Mouse (Mus musculus): ENCODE data around the gene Fam205c.
"Not testable (repeated sequence)": the region's sequence is repeated elsewhere in the genome, so short reads cannot be mapped to it uniquely, and the experiment has no call there.

The Fam205c gene

DNA sequence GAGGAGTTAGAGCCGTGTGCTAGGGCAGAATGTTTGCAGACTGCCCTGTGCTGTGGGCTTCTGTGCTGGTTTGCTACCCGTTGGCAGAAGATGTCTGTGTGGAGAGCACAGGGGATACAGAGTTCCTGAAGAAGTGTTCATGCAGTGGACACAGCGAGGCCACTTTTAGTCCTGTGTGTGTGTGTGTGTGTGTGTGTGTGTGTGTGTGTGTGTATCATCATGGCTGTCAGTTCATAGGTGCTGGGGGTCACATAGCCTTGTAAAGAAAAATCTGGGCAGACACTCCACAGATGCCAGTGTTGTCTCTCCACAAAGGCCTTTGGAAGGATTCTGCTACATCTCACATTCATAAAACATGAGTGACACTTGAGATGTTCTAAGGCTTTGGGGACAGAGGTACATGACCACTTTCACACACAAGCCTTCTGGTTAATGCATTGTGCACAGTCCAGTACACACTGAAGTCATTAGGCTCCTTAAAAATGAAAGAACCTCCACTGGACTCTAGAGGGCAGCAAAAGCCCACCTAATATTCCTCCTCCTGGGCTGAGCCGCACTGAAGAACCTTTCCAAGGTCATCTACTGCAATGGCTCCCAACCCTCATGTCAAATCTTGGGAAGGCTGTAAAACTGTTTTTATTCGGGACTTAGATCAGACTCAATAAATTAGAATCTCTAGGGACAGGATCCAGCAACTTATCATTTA lies 2.7 kb upstream of the Fam205c start:
- DNase-seq (ENCODE audit: low spot score), result peak; percentile 41

DNA sequence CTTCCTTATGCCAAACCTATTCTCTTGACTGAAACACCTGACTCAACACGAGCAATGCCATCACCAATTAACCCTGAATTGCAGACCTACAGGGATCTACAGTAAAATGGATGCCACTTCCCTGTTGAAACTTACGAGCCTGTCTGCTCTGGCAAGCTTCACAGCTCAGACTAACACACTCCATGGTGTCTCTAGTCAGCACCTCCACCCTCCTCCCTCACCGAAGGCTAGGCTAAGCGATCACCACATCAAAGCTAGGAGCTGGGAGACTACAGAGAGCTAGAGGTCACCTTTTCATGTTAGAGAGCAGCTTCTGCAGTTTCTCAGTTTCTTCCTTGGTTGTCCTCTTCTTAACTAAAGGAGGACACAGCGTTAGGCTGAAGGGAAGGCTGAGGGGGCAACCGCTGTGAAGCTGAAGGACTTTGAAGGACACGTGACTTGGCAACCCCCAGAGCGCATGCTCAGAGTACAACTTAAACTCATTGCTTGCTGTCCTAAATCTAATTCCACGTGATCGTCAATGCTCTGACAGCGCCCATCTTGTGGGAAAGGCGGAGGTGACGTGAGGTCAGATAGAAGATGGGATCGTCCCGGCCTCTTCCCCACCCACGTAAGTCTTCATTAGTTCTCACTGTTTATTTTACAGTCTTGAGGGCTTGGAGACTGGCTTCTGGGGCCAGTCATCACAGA lies 1.1 kb downstream of the Fam205c start:
- no peak for DNase-seq (ENCODE audit: low spot score)

DNA sequence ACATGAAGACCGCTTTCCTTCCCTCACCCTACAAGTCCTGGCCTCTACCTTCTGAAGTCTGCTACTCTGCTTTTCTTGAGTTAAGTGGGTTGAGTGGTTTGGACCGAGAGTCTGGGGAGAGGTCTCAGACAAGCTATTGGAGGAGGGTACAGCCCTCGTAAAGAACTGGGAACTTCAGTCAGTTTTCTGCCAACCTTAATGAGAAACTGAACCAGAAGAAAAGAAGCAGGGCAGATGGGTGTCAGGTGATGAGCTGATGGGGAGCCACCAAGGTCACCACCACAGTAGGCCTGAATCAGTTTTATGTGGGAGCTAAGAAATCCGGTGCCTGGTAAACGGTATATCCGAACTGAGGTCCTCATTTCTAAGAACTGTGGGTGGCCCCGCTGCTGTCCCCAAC lies 1.9 kb downstream of the Fam205c start:
- no peak for DNase-seq (ENCODE audit: low spot score)

DNA sequence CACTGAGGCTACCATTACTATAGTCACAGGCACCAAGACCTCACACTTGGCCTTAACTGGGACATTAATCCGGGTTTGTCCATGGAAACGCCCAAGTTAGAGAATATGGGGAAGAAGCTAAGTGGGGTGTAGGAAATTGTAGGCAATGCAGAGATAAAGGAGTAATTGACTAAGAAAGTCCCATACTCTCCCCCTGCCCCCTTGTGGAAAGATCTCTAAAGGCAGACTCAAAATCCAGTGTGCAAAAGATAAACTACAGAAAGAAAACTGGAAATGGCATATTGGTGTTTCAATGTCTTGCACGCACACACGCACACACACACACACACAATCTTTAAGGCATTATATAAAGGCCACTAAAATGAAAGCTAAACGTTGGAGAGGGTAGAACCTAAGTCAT lies 3.3 kb downstream of the Fam205c start:
- DNase-seq (ENCODE audit: low spot score), result no peak

DNA sequence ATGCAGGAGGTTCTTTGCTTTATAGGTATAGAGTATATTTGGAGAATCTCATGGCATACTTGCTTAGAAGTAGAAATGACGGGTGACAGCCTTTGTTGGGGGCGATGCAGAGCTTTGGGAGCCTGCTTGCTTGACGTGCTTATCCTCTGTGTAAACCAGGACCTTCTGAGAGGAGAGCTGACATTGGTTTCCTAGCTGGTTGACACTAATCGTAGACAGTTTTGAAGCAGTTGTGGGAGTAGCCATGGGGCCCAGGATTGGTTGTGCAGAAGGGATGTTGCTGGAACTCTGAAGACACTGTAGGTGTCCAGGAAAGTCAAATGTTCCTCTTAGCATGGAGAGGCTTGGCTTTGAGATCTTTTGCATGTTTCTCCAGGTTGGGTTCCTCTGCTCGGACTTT lies 5.8 kb downstream of the Fam205c start:
- no peak for DNase-seq (ENCODE audit: low spot score)

DNA sequence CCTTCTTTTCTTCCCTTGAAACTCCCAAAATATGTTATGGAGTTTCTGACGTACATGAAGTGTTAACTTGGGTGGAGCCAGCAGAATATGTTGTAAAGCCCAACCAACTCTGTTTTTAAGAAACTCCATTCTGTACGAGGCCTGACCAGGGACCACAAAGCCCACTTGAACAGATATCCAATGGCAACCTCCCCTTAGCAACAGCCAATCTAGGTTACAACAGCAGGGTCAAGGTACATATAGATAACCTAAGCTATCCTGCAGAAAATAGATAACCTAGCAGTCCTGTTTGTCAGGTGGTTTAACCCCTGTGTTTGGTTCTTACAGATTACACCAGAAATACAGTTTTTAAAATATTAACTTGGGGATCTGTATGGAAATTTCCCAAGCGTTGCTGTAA lies 6.6 kb downstream of the Fam205c start:
- no peak for DNase-seq (ENCODE audit: low spot score)

DNA sequence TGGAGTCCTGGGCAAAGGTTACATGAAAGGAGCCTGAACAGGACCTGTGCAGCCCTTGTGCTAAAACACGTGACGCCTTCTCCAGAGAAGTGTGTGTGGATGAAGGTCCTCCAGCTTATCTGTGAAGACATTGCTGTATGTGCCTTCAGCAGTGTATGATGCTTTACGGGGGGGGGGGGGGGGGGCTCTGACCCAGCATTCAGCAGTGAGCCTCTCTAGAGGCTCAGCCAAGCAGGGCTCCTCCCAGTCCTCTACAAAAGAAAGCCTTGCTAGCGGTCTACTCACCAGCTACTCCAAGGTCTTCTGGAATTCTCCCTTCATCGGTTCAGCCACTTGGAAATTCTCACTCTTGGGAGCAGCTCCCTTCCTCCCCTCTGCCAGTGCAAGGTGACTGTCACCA lies 10.5 kb downstream of the Fam205c start:
- DNase-seq (ENCODE audit: low spot score), result not testable (repeated sequence)

DNA sequence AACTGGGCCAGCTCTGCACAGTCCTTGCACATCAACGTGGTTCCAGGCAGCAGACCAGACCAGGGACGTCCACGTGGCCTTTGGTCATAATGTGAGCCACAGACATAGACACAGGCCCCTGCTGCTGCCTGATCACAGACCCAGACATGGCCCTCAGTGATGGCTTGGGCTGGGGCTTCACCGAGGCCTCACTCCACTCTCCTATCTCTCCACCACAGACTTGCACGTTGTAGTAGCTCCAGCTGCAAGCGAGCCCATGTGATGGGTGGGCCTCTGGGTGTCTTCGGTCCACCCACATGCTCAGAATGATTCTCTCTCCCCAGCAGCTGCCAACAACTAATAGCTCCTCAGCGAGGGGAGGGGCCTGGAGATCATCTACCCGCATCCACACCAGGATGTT lies 13.6 kb downstream of the Fam205c start:
- not testable (repeated sequence) for DNase-seq (ENCODE audit: low spot score)

DNA sequence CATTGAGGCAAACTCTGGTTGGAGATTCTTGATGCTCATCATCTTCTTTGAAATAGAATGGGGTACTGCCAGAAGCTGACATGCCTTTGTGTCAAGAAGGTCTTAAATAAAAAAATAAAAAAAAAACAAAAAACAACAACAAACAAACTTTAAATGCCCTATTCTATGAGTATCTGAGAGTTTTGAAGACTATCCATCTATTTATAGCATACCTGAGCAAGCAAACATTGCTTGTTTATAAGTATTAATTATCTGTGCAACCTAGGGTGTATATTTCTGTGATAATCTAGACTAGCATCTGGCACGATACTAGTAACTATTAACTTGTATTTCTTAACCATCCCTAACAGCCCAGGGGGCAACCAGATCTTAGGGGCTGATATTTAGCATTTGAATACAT lies 17.4 kb downstream of the Fam205c start, which contains the start of gene Gm12394:
Gene Gm12394, minus strand, starts transcription at position 101 of the 400 bp plus-strand sequence.
- DNase-seq (ENCODE audit: low spot score), result not testable (repeated sequence)

DNA sequence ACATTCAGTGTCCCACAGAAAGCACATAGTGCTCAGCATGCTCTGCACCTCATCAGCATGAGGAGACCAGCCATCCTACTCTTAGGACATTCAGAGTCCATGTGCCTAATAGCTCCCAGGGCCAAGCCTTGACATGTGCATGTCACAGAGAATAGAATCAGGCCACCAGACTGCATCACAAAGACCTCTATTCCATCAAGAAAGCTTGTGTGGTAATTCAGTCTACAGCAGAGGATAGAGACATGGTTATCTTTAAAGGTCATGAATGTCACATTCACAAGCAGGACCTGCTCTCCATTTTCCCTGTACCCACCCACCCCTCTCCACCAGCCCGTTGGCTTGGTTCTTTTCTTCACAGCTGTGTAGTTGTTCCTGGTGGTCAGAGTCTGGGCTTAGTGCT lies 20.2 kb downstream of the Fam205c start, which contains the start of gene Fam205a1:
Gene Fam205a1, minus strand, starts transcription at position 101 of the 400 bp plus-strand sequence.
- DNase-seq (ENCODE audit: low spot score), result not testable (repeated sequence)
